Mouse (Mus musculus) kidney, postnatal 14 days (tissue): Measurements from ENCODE around the gene Fbxl21.

ENCODE experiments used
- DNase-seq: peaks from one replicate; pipeline ENCODE4 v3.0.0; 2022; ENCODE audit warnings: mixed read lengths

Fbxl21 gene

GRCm38 (mm10) chr13:56522081-56522820, at the start of gene Fbxl21:
Fbxl21 (plus strand) TSS chr13:56522472.
- DNase-seq: peak; percentile 95

- DNase-seq: no peak
Measured at GRCm38 (mm10) chr13:56472661-56473060, 49.6 kb upstream of the Fbxl21 start.

GRCm38 (mm10) chr13:56475363-56475762, 46.9 kb upstream of the Fbxl21 start:
- DNase-seq: peak; percentile 62

- DNase-seq: peak; percentile 10
Measured at GRCm38 (mm10) chr13:56476790-56477189, 45.5 kb upstream of the Fbxl21 start.

- peak; percentile 32 for DNase-seq
Measured at GRCm38 (mm10) chr13:56477271-56477670, 45.0 kb upstream of the Fbxl21 start.

- DNase-seq: no peak
Measured at GRCm38 (mm10) chr13:56478027-56478426, 44.2 kb upstream of the Fbxl21 start.

- no peak for DNase-seq
Measured at GRCm38 (mm10) chr13:56482146-56482545, 40.1 kb upstream of the Fbxl21 start, which contains the start of gene Il9. Il9 (minus strand) TSS chr13:56482246.

- no peak for DNase-seq
Measured at GRCm38 (mm10) chr13:56488012-56488411, 34.3 kb upstream of the Fbxl21 start.

- DNase-seq: no peak
Measured at GRCm38 (mm10) chr13:56494440-56494839, 27.8 kb upstream of the Fbxl21 start.

GRCm38 (mm10) chr13:56500132-56500531, 22.1 kb upstream of the Fbxl21 start:
- peak; percentile 16 for DNase-seq

- DNase-seq: no peak
Measured at GRCm38 (mm10) chr13:56500636-56501035, 21.6 kb upstream of the Fbxl21 start.

GRCm38 (mm10) chr13:56501866-56502420, 20.3 kb upstream of the Fbxl21 start:
- no peak for DNase-seq

- DNase-seq: no peak
Measured at GRCm38 (mm10) chr13:56506871-56507496, 15.3 kb upstream of the Fbxl21 start.

- peak; percentile 24 for DNase-seq
Measured at GRCm38 (mm10) chr13:56509796-56510195, 12.5 kb upstream of the Fbxl21 start.

- no peak for DNase-seq
Measured at GRCm38 (mm10) chr13:56513595-56513994, 8.7 kb upstream of the Fbxl21 start.

GRCm38 (mm10) chr13:56516311-56516710, 6.0 kb upstream of the Fbxl21 start:
- no peak for DNase-seq

- DNase-seq: no peak
Measured at GRCm38 (mm10) chr13:56516816-56517215, 5.5 kb upstream of the Fbxl21 start.

GRCm38 (mm10) chr13:56522821-56523167, 522 bp downstream of the Fbxl21 start:
- DNase-seq: no peak

GRCm38 (mm10) chr13:56526871-56527270, 4.6 kb downstream of the Fbxl21 start:
- no peak for DNase-seq

GRCm38 (mm10) chr13:56527846-56528245, 5.6 kb downstream of the Fbxl21 start:
- DNase-seq: no peak

- no peak for DNase-seq
Measured at GRCm38 (mm10) chr13:56528281-56528680, 6.0 kb downstream of the Fbxl21 start.

- no peak for DNase-seq
Measured at GRCm38 (mm10) chr13:56529031-56529430, 6.8 kb downstream of the Fbxl21 start.

GRCm38 (mm10) chr13:56529685-56530084, 7.4 kb downstream of the Fbxl21 start:
- no peak for DNase-seq

- no peak for DNase-seq
Measured at GRCm38 (mm10) chr13:56534931-56535330, 12.7 kb downstream of the Fbxl21 start.
